Mouse (Mus musculus) ES-E14 (cell line): ENCODE results near the gene Shbg.
"Not testable (repeated sequence)": the region's sequence is repeated elsewhere in the genome, so short reads cannot be mapped to it uniquely, and the experiment has no call there.

Experiments used
- CHD2 ChIP-seq: IDR thresholded peaks from 2 replicates; pipeline ENCODE4 v1.6.1; 2014; ENCODE audit warnings: mild to moderate bottlenecking, low read depth, low read length, inconsistent platforms
- HCFC1 ChIP-seq: IDR thresholded peaks from 2 replicates; pipeline ENCODE4 v1.6.1; 2012; ENCODE audit warnings: low read length, inconsistent platforms, borderline replicate concordance; ENCODE audit not compliant: insufficient read depth
- MAFK ChIP-seq: IDR thresholded peaks from 2 replicates; pipeline ENCODE4 v1.6.1; 2014; ENCODE audit warnings: mild to moderate bottlenecking, low read depth, low read length, inconsistent platforms; ENCODE audit not compliant: insufficient read depth
- ZC3H11A ChIP-seq: IDR thresholded peaks from 2 replicates; pipeline ENCODE4 v1.6.1; 2012; ENCODE audit warnings: low read depth, mild to moderate bottlenecking, inconsistent platforms, low read length, borderline replicate concordance
- ZNF384 ChIP-seq: IDR thresholded peaks from 2 replicates; pipeline ENCODE4 v1.6.1; 2012; ENCODE audit warnings: low read depth, low read length, inconsistent platforms

DNA sequence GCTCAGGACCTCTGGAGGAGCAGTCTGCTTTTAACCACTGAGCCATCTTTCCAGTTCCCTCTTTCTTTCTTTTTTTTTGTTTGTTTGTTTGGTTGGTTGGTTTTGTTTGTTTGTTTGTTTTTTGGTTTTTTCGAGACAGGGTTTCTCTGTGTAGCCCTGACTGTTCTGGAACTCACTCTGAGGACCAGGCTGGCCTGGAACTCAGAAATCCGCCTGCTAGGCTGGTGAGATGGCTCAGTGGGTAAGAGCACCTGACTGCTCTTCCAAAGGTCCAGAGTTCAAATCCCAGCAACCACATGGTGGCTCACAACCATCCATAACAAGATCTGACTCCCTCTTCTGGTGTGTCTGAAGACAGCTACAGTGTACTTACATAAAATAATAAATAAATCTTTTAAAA lies 6.6 kb upstream of the Shbg start:
- TF ChIP-seq HCFC1, CHD2, ZC3H11A, ZNF384, MAFK: not testable (repeated sequence)
